In the genomic region with DNA sequence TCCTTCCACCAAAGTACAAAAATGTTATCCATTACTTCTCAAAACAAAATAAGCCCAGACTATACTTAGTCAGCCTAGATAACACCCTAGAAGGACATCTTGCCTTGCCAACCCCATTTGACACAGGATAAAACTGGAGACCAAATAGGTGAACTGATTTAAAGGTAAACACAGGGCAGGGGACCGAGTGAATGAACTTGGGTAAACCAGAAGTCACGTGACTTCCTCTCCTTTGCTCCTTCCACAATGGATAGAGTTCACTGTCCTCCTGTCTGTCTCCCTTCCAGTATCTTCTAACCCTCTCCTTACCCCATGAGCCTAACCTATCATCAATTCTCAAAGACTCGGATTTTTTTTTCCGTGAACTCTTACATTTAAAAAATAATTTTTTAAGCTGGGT, we compare ENCODE assay signal across 15 mouse cellular contexts. TPM values are rescaled to one million over a fixed set of nuclear protein-coding genes. Genes with fewer than 3 reads are reported as not detected.
"Had no signal": no experiment of that assay in that cellular context is flagged by ENCODE, and none has a peak within 500 bp of the region (broad histone marks: within the 10 kb centered on the region; RNA-seq: fewer than 3 reads in every experiment).

No protein-coding gene starts in this region.

- H3K4me1 ChIP-seq: midbrain, embryonic 15.5 days; stomach, embryonic 15.5 days had no signal

- H3K36me3 ChIP-seq: midbrain, embryonic 10.5 days; midbrain, embryonic 13.5 days; midbrain, embryonic 15.5 days; neural tube, embryonic 12.5 days; stomach, embryonic 15.5 days had no signal

- H3K27ac ChIP-seq: midbrain, embryonic 10.5 days; midbrain, embryonic 13.5 days; midbrain, embryonic 15.5 days; neural tube, embryonic 12.5 days; stomach, embryonic 15.5 days; stomach, postnatal 0 days had no signal

- H3K4me3 ChIP-seq: midbrain, embryonic 10.5 days; midbrain, embryonic 13.5 days; midbrain, embryonic 15.5 days; neural tube, embryonic 12.5 days; stomach, embryonic 15.5 days had no signal

- H3K4me2 ChIP-seq: lung, embryonic 14.5 days; midbrain, embryonic 13.5 days; midbrain, embryonic 15.5 days; neural tube, embryonic 12.5 days; stomach, embryonic 15.5 days had no signal

- DNase-seq: lung, adult 18-20 months; right cerebral cortex, postnatal 14 days; thymus, adult 2 months; thymus, postnatal 25 days; thymus, postnatal 4 days had no signal

- H3K9me3 ChIP-seq: midbrain, embryonic 10.5 days; midbrain, embryonic 13.5 days; midbrain, embryonic 15.5 days; neural tube, embryonic 12.5 days; stomach, embryonic 15.5 days had no signal

- H3K27me3 ChIP-seq: midbrain, embryonic 13.5 days; midbrain, embryonic 15.5 days; neural tube, embryonic 12.5 days; stomach, embryonic 15.5 days had no signal

- H3K9ac ChIP-seq: lung, embryonic 14.5 days; midbrain, embryonic 13.5 days; midbrain, embryonic 15.5 days; neural tube, embryonic 12.5 days; stomach, embryonic 15.5 days had no signal

RNA-seq across cellular contexts. Expression of a gene that starts 46.0 kb away (rescaled TPM):
- total RNA-seq: megakaryocyte, adult 5-6 weeks; monocyte, adult 5-6 weeks; neutrophil, adult 5-6 weeks had no signal
